Mouse (Mus musculus): ENCODE measurements around the gene Nip7. TPM values are rescaled to one million over a fixed set of nuclear protein-coding genes. Genes with fewer than 3 reads are reported as not detected.
"Not testable (repeated sequence)": the region's sequence is repeated elsewhere in the genome, so short reads cannot be mapped to it uniquely, and the experiment has no call there.

Nip7 gene
- total and polyA plus RNA-seq, 3 experiments = 9.1 to 56.7 (median 39.7) TPM

GRCm38 (mm10) chr8:107096366-107097036 lies 39.8 kb downstream of the Nip7 start, which contains the start of gene Terf2:
Gene Terf2, minus strand, starts transcription at chr8:107096547.
- DNase-seq (ENCODE audit: low spot score) (peak; percentile 83), ATAC-seq (ENCODE audit: extremely low read depth, insufficient number of reproducible peaks, low FRiP score, poor library complexity, severe bottlenecking) (peak; percentile 84)
- peaks cover 30% of the 10 kb centered on the region for H3K4me1 ChIP-seq (ENCODE audit: insufficient read depth, low read depth, low read length)
- peak within 1 kb of the TSS; percentile 92 for H3K4me3 ChIP-seq (ENCODE audit: low read depth, low read length)
- H3K36me3 ChIP-seq (replicated peaks) = peaks cover 33% of the 10 kb centered on the region
- H3K9me3 ChIP-seq (replicated peaks) = no peaks in the 10 kb centered on the region
- TF ChIP-seq GATA1 (IDR thresholded peaks at IDR 0.05; ENCODE audit: borderline replicate concordance, low read length) (no peak), GATA2 (IDR thresholded peaks at IDR 0.05; ENCODE audit: borderline replicate concordance, low read depth, low read length) (no peak), CTCF (IDR thresholded peaks at IDR 0.05; ENCODE audit: low read depth, low read length) (no peak), POLR2AphosphoS5 (IDR thresholded peaks at IDR 0.05; ENCODE audit: insufficient replicate concordance, low read depth, low read length) (no peak), TAL1 (conservative IDR thresholded peaks at IDR 0.05; ENCODE audit: low read depth, low read length) (no peak)
- peaks cover 8% of the 10 kb centered on the region; the same call in 1 of the 2 replicates for H3K27me3 ChIP-seq (ENCODE audit: insufficient read depth, low read length)

GRCm38 (mm10) chr8:107100635-107101034 lies 44.0 kb downstream of the Nip7 start:
- TF ChIP-seq GATA1 (IDR thresholded peaks at IDR 0.05; ENCODE audit: borderline replicate concordance, low read length) = no peak
- no peak for TF ChIP-seq CTCF (IDR thresholded peaks at IDR 0.05; ENCODE audit: low read depth, low read length)
- TF ChIP-seq POLR2AphosphoS5 (IDR thresholded peaks at IDR 0.05; ENCODE audit: insufficient replicate concordance, low read depth, low read length) = no peak
- no peak for TF ChIP-seq GATA2 (IDR thresholded peaks at IDR 0.05; ENCODE audit: borderline replicate concordance, low read depth, low read length)
- no peak for TF ChIP-seq TAL1 (conservative IDR thresholded peaks at IDR 0.05; ENCODE audit: low read depth, low read length)
- DNase-seq (ENCODE audit: low spot score) (no peak), ATAC-seq (ENCODE audit: extremely low read depth, insufficient number of reproducible peaks, low FRiP score, poor library complexity, severe bottlenecking) (no peak)
- H3K9me3 ChIP-seq (replicated peaks) = no peaks in the 10 kb centered on the region
- H3K4me1 ChIP-seq (ENCODE audit: insufficient read depth, low read depth, low read length) = peaks cover 8% of the 10 kb centered on the region
- peaks cover 17% of the 10 kb centered on the region for H3K27me3 ChIP-seq (ENCODE audit: insufficient read depth, low read length)
- no peak overlapping the region for H3K4me3 ChIP-seq (ENCODE audit: low read depth, low read length)
- H3K36me3 ChIP-seq (replicated peaks) = no peaks in the 10 kb centered on the region

- Histone ChIP-seq H3K4me1 (ENCODE audit: insufficient read depth, low read depth, low read length) (peaks cover 10% of the 10 kb centered on the region), H3K36me3 (replicated peaks) (no peaks in the 10 kb centered on the region), H3K9me3 (replicated peaks) (no peaks in the 10 kb centered on the region), H3K4me3 (ENCODE audit: low read depth, low read length) (no peak overlapping the region), H3K27me3 (ENCODE audit: insufficient read depth, low read length) (peaks cover 26% of the 10 kb centered on the region)
- DNase-seq (ENCODE audit: low spot score) = peak; percentile 34
- ATAC-seq (ENCODE audit: extremely low read depth, insufficient number of reproducible peaks, low FRiP score, poor library complexity, severe bottlenecking) = no peak
- no peak for TF ChIP-seq GATA1 (IDR thresholded peaks at IDR 0.05; ENCODE audit: borderline replicate concordance, low read length)
- TF ChIP-seq CTCF (IDR thresholded peaks at IDR 0.05; ENCODE audit: low read depth, low read length) = peak; percentile 39; the same call in 1 of the 2 replicates
- TF ChIP-seq TAL1 (conservative IDR thresholded peaks at IDR 0.05; ENCODE audit: low read depth, low read length) = no peak
- no peak for TF ChIP-seq POLR2AphosphoS5 (IDR thresholded peaks at IDR 0.05; ENCODE audit: insufficient replicate concordance, low read depth, low read length)
- no peak for TF ChIP-seq GATA2 (IDR thresholded peaks at IDR 0.05; ENCODE audit: borderline replicate concordance, low read depth, low read length)
Observed at GRCm38 (mm10) chr8:107104547-107104946, 47.9 kb downstream of the Nip7 start.

GRCm38 (mm10) chr8:107108089-107108488 lies 51.4 kb downstream of the Nip7 start:
- not testable (repeated sequence) for ATAC-seq (ENCODE audit: extremely low read depth, insufficient number of reproducible peaks, low FRiP score, poor library complexity, severe bottlenecking); DNase-seq (ENCODE audit: low spot score); H3K36me3 ChIP-seq (replicated peaks); H3K4me3 ChIP-seq (ENCODE audit: low read depth, low read length); H3K27me3 ChIP-seq (ENCODE audit: insufficient read depth, low read length); H3K4me1 ChIP-seq (ENCODE audit: insufficient read depth, low read depth, low read length); H3K9me3 ChIP-seq (replicated peaks)

- H3K27me3 ChIP-seq (ENCODE audit: insufficient read depth, low read length) = peaks cover 10% of the 10 kb centered on the region; the same call in 1 of the 2 replicates
- H3K36me3 ChIP-seq (replicated peaks) = no peaks in the 10 kb centered on the region
- DNase-seq (ENCODE audit: low spot score) = no peak
- H3K4me3 ChIP-seq (ENCODE audit: low read depth, low read length) = no peak overlapping the region
- no peak for ATAC-seq (ENCODE audit: extremely low read depth, insufficient number of reproducible peaks, low FRiP score, poor library complexity, severe bottlenecking)
- H3K9me3 ChIP-seq (replicated peaks) = no peaks in the 10 kb centered on the region
- TF ChIP-seq TAL1 (conservative IDR thresholded peaks at IDR 0.05; ENCODE audit: low read depth, low read length) = no peak
- no peak for TF ChIP-seq CTCF (IDR thresholded peaks at IDR 0.05; ENCODE audit: low read depth, low read length)
- no peak for TF ChIP-seq POLR2AphosphoS5 (IDR thresholded peaks at IDR 0.05; ENCODE audit: insufficient replicate concordance, low read depth, low read length)
- no peak for TF ChIP-seq GATA2 (IDR thresholded peaks at IDR 0.05; ENCODE audit: borderline replicate concordance, low read depth, low read length)
- TF ChIP-seq GATA1 (IDR thresholded peaks at IDR 0.05; ENCODE audit: borderline replicate concordance, low read length) = no peak
- peaks cover 14% of the 10 kb centered on the region for H3K4me1 ChIP-seq (ENCODE audit: insufficient read depth, low read depth, low read length)
Observed at GRCm38 (mm10) chr8:107108978-107109720, 52.5 kb downstream of the Nip7 start.

- Histone ChIP-seq H3K4me3 (ENCODE audit: low read depth, low read length) (no peak overlapping the region), H3K9me3 (replicated peaks) (no peaks in the 10 kb centered on the region), H3K27me3 (ENCODE audit: insufficient read depth, low read length) (peaks cover 10% of the 10 kb centered on the region; the same call in 1 of the 2 replicates), H3K36me3 (replicated peaks) (no peaks in the 10 kb centered on the region), H3K4me1 (ENCODE audit: insufficient read depth, low read depth, low read length) (peaks cover 22% of the 10 kb centered on the region)
- DNase-seq (ENCODE audit: low spot score) (no peak), ATAC-seq (ENCODE audit: extremely low read depth, insufficient number of reproducible peaks, low FRiP score, poor library complexity, severe bottlenecking) (no peak)
- TF ChIP-seq GATA2 (IDR thresholded peaks at IDR 0.05; ENCODE audit: borderline replicate concordance, low read depth, low read length) = no peak
- TF ChIP-seq GATA1 (IDR thresholded peaks at IDR 0.05; ENCODE audit: borderline replicate concordance, low read length) = no peak
Observed at GRCm38 (mm10) chr8:107109816-107110435, 53.2 kb downstream of the Nip7 start.

Other genes with a start within 250 kb of the Nip7 start
- not detected in 2 replicates for gene Has3, start 186.6 kb upstream of the Nip7 start, total RNA-seq (2014; fragmentation: Nextera tagmentation)
- 0.46 and 0.66 TPM in 2 replicates for gene Has3, start 186.6 kb upstream of the Nip7 start, total RNA-seq (2017)
- not detected in 2 replicates for gene Has3, start 186.6 kb upstream of the Nip7 start, polyA plus RNA-seq (2012)
- gene Utp4, start 163.2 kb upstream of the Nip7 start, total RNA-seq (2014; fragmentation: Nextera tagmentation) = 158 and 180 TPM in 2 replicates
- 75.8 and 79.9 TPM in 2 replicates for gene Utp4, start 163.2 kb upstream of the Nip7 start, total RNA-seq (2017)
- gene Utp4, start 163.2 kb upstream of the Nip7 start, polyA plus RNA-seq (2012) = 23.9 and 30.7 TPM in 2 replicates
- 6.5 and 7.2 TPM in 2 replicates for gene Sntb2, start 121.1 kb upstream of the Nip7 start, total RNA-seq (2014; fragmentation: Nextera tagmentation)
- gene Sntb2, start 121.1 kb upstream of the Nip7 start, total RNA-seq (2017) = 8.9 and 9.4 TPM in 2 replicates
- 8.1 and 9.1 TPM in 2 replicates for gene Sntb2, start 121.1 kb upstream of the Nip7 start, polyA plus RNA-seq (2012)
- gene Vps4a, start 25.7 kb upstream of the Nip7 start, total RNA-seq (2014; fragmentation: Nextera tagmentation) = 27.3 and 28.6 TPM in 2 replicates
- 51.1 and 51.2 TPM in 2 replicates for gene Vps4a, start 25.7 kb upstream of the Nip7 start, total RNA-seq (2017)
- gene Vps4a, start 25.7 kb upstream of the Nip7 start, polyA plus RNA-seq (2012) = 22.0 and 24.8 TPM in 2 replicates
- gene Pdf, start 8.3 kb upstream of the Nip7 start, total RNA-seq (2014; fragmentation: Nextera tagmentation) = 16.6 and 22.1 TPM in 2 replicates
- gene Pdf, start 8.3 kb upstream of the Nip7 start, total RNA-seq (2017) = 24.0 and 26.2 TPM in 2 replicates
- 9.5 and 11.7 TPM in 2 replicates for gene Pdf, start 8.3 kb upstream of the Nip7 start, polyA plus RNA-seq (2012)
- gene Cog8, start 188 bp upstream of the Nip7 start, total RNA-seq (2014; fragmentation: Nextera tagmentation) = 34.2 and 49.9 TPM in 2 replicates
- gene Cog8, start 188 bp upstream of the Nip7 start, total RNA-seq (2017) = 29.4 and 31.1 TPM in 2 replicates
- 24.6 and 26.5 TPM in 2 replicates for gene Cog8, start 188 bp upstream of the Nip7 start, polyA plus RNA-seq (2012)
- gene Tmed6, start 8.8 kb downstream of the Nip7 start, total RNA-seq (2014; fragmentation: Nextera tagmentation) = not detected in 2 replicates
- gene Tmed6, start 8.8 kb downstream of the Nip7 start, total RNA-seq (2017) = not detected in 2 replicates
- gene Tmed6, start 8.8 kb downstream of the Nip7 start, polyA plus RNA-seq (2012) = not detected in 2 replicates
- 52.4 and 76.8 TPM in 2 replicates for gene Terf2, start 39.7 kb downstream of the Nip7 start, total RNA-seq (2014; fragmentation: Nextera tagmentation)
- 24.0 and 28.6 TPM in 2 replicates for gene Terf2, start 39.7 kb downstream of the Nip7 start, total RNA-seq (2017)
- 24.9 and 25.8 TPM in 2 replicates for gene Terf2, start 39.7 kb downstream of the Nip7 start, polyA plus RNA-seq (2012)
- gene Cyb5b, start 93.8 kb downstream of the Nip7 start, total RNA-seq (2014; fragmentation: Nextera tagmentation) = 72.5 and 82.1 TPM in 2 replicates
- 98.4 and 106 TPM in 2 replicates for gene Cyb5b, start 93.8 kb downstream of the Nip7 start, total RNA-seq (2017)
- 23.6 and 29.9 TPM in 2 replicates for gene Cyb5b, start 93.8 kb downstream of the Nip7 start, polyA plus RNA-seq (2012)
- gene Nfat5, start 236.6 kb downstream of the Nip7 start, total RNA-seq (2014; fragmentation: Nextera tagmentation) = 53.6 and 55.3 TPM in 2 replicates
- 23.3 and 24.4 TPM in 2 replicates for gene Nfat5, start 236.6 kb downstream of the Nip7 start, total RNA-seq (2017)
- gene Nfat5, start 236.6 kb downstream of the Nip7 start, polyA plus RNA-seq (2012) = 1.4 TPM in 2 replicates